Mouse (Mus musculus): ENCODE results near the gene Fbxo7. TPM values are rescaled to one million over a fixed set of nuclear protein-coding genes. Genes with fewer than 3 reads are reported as not detected.

Fbxo7 gene
- polyA plus RNA-seq, 1 experiment from 2014 or later, result 16.6 TPM

DNA sequence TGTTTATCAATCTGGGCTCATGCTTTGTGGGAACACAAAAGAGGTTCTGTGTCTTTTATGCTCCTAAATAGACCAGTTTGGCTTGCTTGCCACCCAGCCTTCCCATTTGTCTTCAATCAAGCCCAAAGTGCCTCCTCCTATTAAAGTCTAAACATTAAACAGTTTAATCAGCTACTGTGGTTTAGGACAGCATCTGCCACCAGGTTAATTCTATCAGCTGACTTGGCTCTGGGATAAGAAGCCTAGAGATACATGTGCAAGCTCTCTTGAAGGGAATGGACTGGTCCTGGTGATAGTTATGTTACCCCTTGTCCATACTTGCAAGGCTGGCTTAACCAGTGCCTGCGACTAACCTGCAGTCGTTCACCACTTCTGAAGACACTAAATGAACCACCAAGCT lies 28.8 kb downstream of the Fbxo7 start:
- 94% methylated on average over 2 of the region's 2 CpGs for WGBS
- no peaks in the 10 kb centered on the region for H3K36me3 ChIP-seq (ENCODE audit: control insufficient read depth, insufficient read depth, low read length)
- ATAC-seq (ENCODE audit: low FRiP score), result no peak
- no peak overlapping the region for H3K9ac ChIP-seq (ENCODE audit: low read length)
- no peak overlapping the region for H3K4me2 ChIP-seq
- no peak overlapping the region for H3K4me3 ChIP-seq (ENCODE audit: low read depth, low read length)
- H3K4me1 ChIP-seq (ENCODE audit: control insufficient read depth, insufficient read depth, low read length), result no peaks in the 10 kb centered on the region
- no peak overlapping the region for H3K27ac ChIP-seq (ENCODE audit: low read depth, low read length)
- no peaks in the 10 kb centered on the region for H3K9me3 ChIP-seq (ENCODE audit: control insufficient read depth, low read length)
- H3K27me3 ChIP-seq (ENCODE audit: control insufficient read depth, insufficient read depth, low read length), result no peaks in the 10 kb centered on the region
- no peak for DNase-seq (ENCODE audit: low spot score, missing footprints)

- Histone ChIP-seq H3K27ac (ENCODE audit: low read depth, low read length) (no peak overlapping the region), H3K4me2 (no peak overlapping the region), H3K9ac (ENCODE audit: low read length) (no peak overlapping the region), H3K36me3 (ENCODE audit: control insufficient read depth, insufficient read depth, low read length) (no peaks in the 10 kb centered on the region), H3K27me3 (ENCODE audit: control insufficient read depth, insufficient read depth, low read length) (no peaks in the 10 kb centered on the region), H3K4me1 (ENCODE audit: control insufficient read depth, insufficient read depth, low read length) (no peaks in the 10 kb centered on the region), H3K4me3 (ENCODE audit: low read depth, low read length) (no peak overlapping the region), H3K9me3 (ENCODE audit: control insufficient read depth, low read length) (no peaks in the 10 kb centered on the region; the same call in 1 of the 2 replicates)
- DNase-seq (ENCODE audit: low spot score, missing footprints) (no peak), ATAC-seq (ENCODE audit: low FRiP score) (no peak)
- 87% methylated on average over 10 of the region's 10 CpGs for WGBS
Observed at GRCm38 (mm10) chr10:86052818-86053522, 31.2 kb downstream of the Fbxo7 start.

DNA sequence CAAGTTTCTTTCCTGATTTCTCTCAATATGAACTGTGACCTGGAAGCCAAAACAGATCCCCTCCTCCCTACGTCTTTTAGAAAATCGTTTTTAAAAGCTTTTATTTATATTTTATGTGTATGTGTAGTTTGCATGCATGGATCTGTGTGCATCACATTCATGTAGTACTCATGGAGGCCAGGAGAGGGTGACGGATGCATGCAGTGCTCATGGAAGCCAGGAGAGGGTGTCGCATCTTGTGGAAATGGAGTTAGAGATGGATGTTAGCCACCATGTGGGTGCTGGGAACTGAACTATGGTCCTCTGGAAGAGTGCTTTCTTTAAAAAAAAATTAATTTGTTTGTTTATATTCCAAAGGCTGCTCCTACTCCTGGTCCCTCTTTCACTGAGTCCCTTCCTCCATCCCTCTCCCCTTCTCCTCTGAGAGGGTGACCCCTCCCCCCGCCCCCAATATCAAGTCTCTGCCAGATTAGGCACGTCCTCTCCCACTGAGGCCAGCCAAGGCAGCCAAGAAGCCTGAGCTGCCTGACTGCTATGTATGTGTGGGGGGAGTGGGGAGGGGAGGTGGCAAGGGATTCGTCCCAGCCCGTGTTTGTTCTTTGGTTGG lies 34.6 kb downstream of the Fbxo7 start:
- H3K9me3 ChIP-seq (ENCODE audit: control insufficient read depth, low read length), result no peaks in the 10 kb centered on the region; the same call in 1 of the 2 replicates
- 82% methylated on average over 8 of the region's 8 CpGs for WGBS
- no peak overlapping the region for H3K27ac ChIP-seq (ENCODE audit: low read depth, low read length)
- H3K4me2 ChIP-seq, result no peak overlapping the region
- H3K36me3 ChIP-seq (ENCODE audit: control insufficient read depth, insufficient read depth, low read length), result no peaks in the 10 kb centered on the region
- no peaks in the 10 kb centered on the region for H3K27me3 ChIP-seq (ENCODE audit: control insufficient read depth, insufficient read depth, low read length)
- ATAC-seq (ENCODE audit: low FRiP score) (no peak), DNase-seq (ENCODE audit: low spot score, missing footprints) (no peak)
- H3K4me3 ChIP-seq (ENCODE audit: low read depth, low read length), result no peak overlapping the region
- H3K4me1 ChIP-seq (ENCODE audit: control insufficient read depth, insufficient read depth, low read length), result no peaks in the 10 kb centered on the region
- no peak overlapping the region for H3K9ac ChIP-seq (ENCODE audit: low read length)

DNA sequence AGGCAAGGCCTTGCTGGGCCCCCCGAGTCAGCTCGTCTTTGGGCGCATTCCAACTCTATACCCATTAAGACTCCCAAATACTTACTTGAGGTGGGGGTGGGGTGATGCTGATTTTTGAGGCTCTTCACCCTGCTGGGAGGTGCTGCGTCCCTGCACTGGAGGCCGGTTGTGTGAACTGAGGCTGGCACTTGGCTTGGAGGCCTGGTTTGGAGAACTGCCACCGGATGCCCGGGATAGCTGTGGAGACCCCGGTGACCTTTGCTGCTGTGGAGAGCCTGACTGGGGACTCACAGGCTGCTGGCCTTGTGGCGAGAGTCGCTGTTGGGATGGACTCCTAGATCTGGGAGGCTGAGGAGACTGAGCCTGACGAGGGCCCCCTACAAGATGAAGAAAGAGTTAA lies 35.5 kb downstream of the Fbxo7 start:
- no peak overlapping the region for H3K27ac ChIP-seq (ENCODE audit: low read depth, low read length)
- WGBS, result 88% methylated on average over 11 of the region's 11 CpGs
- H3K9me3 ChIP-seq (ENCODE audit: control insufficient read depth, low read length), result no peaks in the 10 kb centered on the region; the same call in 1 of the 2 replicates
- H3K4me2 ChIP-seq, result no peak overlapping the region
- no peaks in the 10 kb centered on the region for H3K36me3 ChIP-seq (ENCODE audit: control insufficient read depth, insufficient read depth, low read length)
- DNase-seq (ENCODE audit: low spot score, missing footprints) (no peak), ATAC-seq (ENCODE audit: low FRiP score) (no peak)
- no peaks in the 10 kb centered on the region for H3K4me1 ChIP-seq (ENCODE audit: control insufficient read depth, insufficient read depth, low read length)
- no peak overlapping the region for H3K9ac ChIP-seq (ENCODE audit: low read length)
- no peak overlapping the region for H3K4me3 ChIP-seq (ENCODE audit: low read depth, low read length)
- no peaks in the 10 kb centered on the region for H3K27me3 ChIP-seq (ENCODE audit: control insufficient read depth, insufficient read depth, low read length)

GRCm38 (mm10) chr10:86057712-86058111 lies 35.9 kb downstream of the Fbxo7 start:
- Histone ChIP-seq H3K4me1 (ENCODE audit: control insufficient read depth, insufficient read depth, low read length) (no peaks in the 10 kb centered on the region), H3K36me3 (ENCODE audit: control insufficient read depth, insufficient read depth, low read length) (no peaks in the 10 kb centered on the region), H3K4me2 (no peak overlapping the region), H3K27ac (ENCODE audit: low read depth, low read length) (no peak overlapping the region), H3K27me3 (ENCODE audit: control insufficient read depth, insufficient read depth, low read length) (no peaks in the 10 kb centered on the region), H3K9ac (ENCODE audit: low read length) (no peak overlapping the region), H3K9me3 (ENCODE audit: control insufficient read depth, low read length) (no peaks in the 10 kb centered on the region; the same call in 1 of the 2 replicates), H3K4me3 (ENCODE audit: low read depth, low read length) (no peak overlapping the region)
- no peak for ATAC-seq (ENCODE audit: low FRiP score)
- no peak for DNase-seq (ENCODE audit: low spot score, missing footprints)
- WGBS, result 78% methylated on average over 2 of the region's 2 CpGs

- ATAC-seq (ENCODE audit: low FRiP score) (no peak), DNase-seq (ENCODE audit: low spot score, missing footprints) (no peak)
- Histone ChIP-seq H3K4me1 (ENCODE audit: control insufficient read depth, insufficient read depth, low read length) (no peaks in the 10 kb centered on the region), H3K27ac (ENCODE audit: low read depth, low read length) (no peak overlapping the region), H3K9ac (ENCODE audit: low read length) (no peak overlapping the region), H3K4me2 (no peak overlapping the region), H3K4me3 (ENCODE audit: low read depth, low read length) (no peak overlapping the region), H3K9me3 (ENCODE audit: control insufficient read depth, low read length) (no peaks in the 10 kb centered on the region; the same call in 1 of the 2 replicates), H3K27me3 (ENCODE audit: control insufficient read depth, insufficient read depth, low read length) (no peaks in the 10 kb centered on the region), H3K36me3 (ENCODE audit: control insufficient read depth, insufficient read depth, low read length) (no peaks in the 10 kb centered on the region)
- 67% methylated on average over 3 of the region's 3 CpGs for WGBS
Observed at GRCm38 (mm10) chr10:86060267-86060666, 38.5 kb downstream of the Fbxo7 start.

- no peak for ATAC-seq (ENCODE audit: low FRiP score)
Observed at GRCm38 (mm10) chr10:86062261-86063017, 40.7 kb downstream of the Fbxo7 start.

DNA sequence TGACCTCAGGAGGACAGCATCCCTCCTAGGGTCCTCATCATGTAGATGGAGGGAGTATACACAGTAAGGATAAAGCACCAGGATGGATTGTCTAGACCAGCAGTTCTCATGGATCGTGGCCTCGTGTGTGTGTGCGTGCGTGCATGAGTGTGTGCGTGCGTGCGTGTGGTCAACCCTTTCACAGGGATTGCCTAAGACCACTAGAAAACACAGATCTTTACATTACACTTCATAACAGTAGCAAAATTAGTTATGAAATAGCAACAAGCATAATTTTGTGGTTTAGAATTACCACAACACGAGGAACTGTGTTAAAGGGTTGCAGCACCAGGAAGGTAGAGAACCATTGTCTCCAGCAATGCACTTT lies 41.2 kb downstream of the Fbxo7 start:
- no peak for ATAC-seq (ENCODE audit: low FRiP score)
- no peak overlapping the region for H3K4me3 ChIP-seq (ENCODE audit: low read depth, low read length)
- H3K4me2 ChIP-seq, result no peak overlapping the region

More at GRCm38 (mm10) chr10:86062261-86063017, 40.7 kb downstream of the Fbxo7 start:
- WGBS, result 74% methylated on average over 5 of the region's 5 CpGs
- no peak for DNase-seq (ENCODE audit: low spot score, missing footprints)
- no peak overlapping the region for H3K9ac ChIP-seq (ENCODE audit: low read length)
- no peak overlapping the region for H3K4me3 ChIP-seq (ENCODE audit: low read depth, low read length)
- no peak overlapping the region for H3K4me2 ChIP-seq
- no peaks in the 10 kb centered on the region for H3K27me3 ChIP-seq (ENCODE audit: control insufficient read depth, insufficient read depth, low read length)
- H3K9me3 ChIP-seq (ENCODE audit: control insufficient read depth, low read length), result no peaks in the 10 kb centered on the region; the same call in 1 of the 2 replicates
- H3K27ac ChIP-seq (ENCODE audit: low read depth, low read length), result no peak overlapping the region
- H3K36me3 ChIP-seq (ENCODE audit: control insufficient read depth, insufficient read depth, low read length), result no peaks in the 10 kb centered on the region
- H3K4me1 ChIP-seq (ENCODE audit: control insufficient read depth, insufficient read depth, low read length), result no peaks in the 10 kb centered on the region

DNA sequence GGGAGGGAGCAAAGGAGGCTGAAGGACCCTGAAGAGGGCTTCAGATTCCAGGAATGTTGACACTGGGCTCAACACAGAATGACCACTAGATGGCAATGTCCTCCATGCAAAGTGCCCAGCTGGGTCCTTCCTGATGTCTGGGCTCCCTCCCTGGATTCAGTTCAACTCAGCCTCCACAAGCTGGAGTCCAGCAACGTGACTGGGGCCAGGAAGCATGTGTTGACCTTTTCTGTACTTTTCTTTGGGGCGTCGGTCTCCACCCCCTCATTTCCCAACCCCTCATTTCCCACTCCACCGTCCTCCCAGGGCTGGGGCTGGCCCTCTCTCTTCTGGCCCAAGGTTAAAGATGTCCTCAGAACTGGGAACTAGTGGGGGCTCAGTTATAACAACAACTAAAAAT lies 43.2 kb downstream of the Fbxo7 start:
- Histone ChIP-seq H3K27me3 (ENCODE audit: control insufficient read depth, insufficient read depth, low read length) (no peaks in the 10 kb centered on the region), H3K9ac (ENCODE audit: low read length) (no peak overlapping the region), H3K4me3 (ENCODE audit: low read depth, low read length) (no peak overlapping the region), H3K27ac (ENCODE audit: low read depth, low read length) (no peak overlapping the region), H3K4me1 (ENCODE audit: control insufficient read depth, insufficient read depth, low read length) (peaks cover 7% of the 10 kb centered on the region), H3K9me3 (ENCODE audit: control insufficient read depth, low read length) (no peaks in the 10 kb centered on the region; the same call in 1 of the 2 replicates), H3K36me3 (ENCODE audit: control insufficient read depth, insufficient read depth, low read length) (no peaks in the 10 kb centered on the region), H3K4me2 (no peak overlapping the region)
- WGBS, result 6% methylated on average over 4 of the region's 4 CpGs
- peak; percentile 93 for DNase-seq (ENCODE audit: low spot score, missing footprints)
- ATAC-seq (ENCODE audit: low FRiP score), result peak; percentile 77

More for the DNA sequence above, 41.2 kb downstream of the Fbxo7 start:
- Histone ChIP-seq H3K27me3 (ENCODE audit: control insufficient read depth, insufficient read depth, low read length) (no peaks in the 10 kb centered on the region), H3K9ac (ENCODE audit: low read length) (no peak overlapping the region), H3K27ac (ENCODE audit: low read depth, low read length) (no peak overlapping the region), H3K9me3 (ENCODE audit: control insufficient read depth, low read length) (no peaks in the 10 kb centered on the region; the same call in 1 of the 2 replicates), H3K4me1 (ENCODE audit: control insufficient read depth, insufficient read depth, low read length) (no peaks in the 10 kb centered on the region), H3K36me3 (ENCODE audit: control insufficient read depth, insufficient read depth, low read length) (no peaks in the 10 kb centered on the region)
- WGBS, result 94% methylated on average over 8 of the region's 8 CpGs
- DNase-seq (ENCODE audit: low spot score, missing footprints), result no peak

All from midbrain, embryonic 11.5 days (tissue).